Mouse (Mus musculus) liver, adult 2 months (tissue): ENCODE results near the gene Tmem132d.

ENCODE experiments used
- CTCF ChIP-seq: fragments of 200-500 bp; IDR thresholded peaks from 2 replicates; pipeline ENCODE4 v1.5.1; 2011; ENCODE audit warnings: low read depth, low read length, control low read depth
- POLR2A ChIP-seq: fragments of 200-500 bp; IDR thresholded peaks from 2 replicates; pipeline ENCODE4 v1.6.1; 2011; ENCODE audit warnings: low read length, control low read depth; ENCODE audit not compliant: insufficient read depth; ENCODE audit errors: extremely low read depth

GRCm38 (mm10) chr5:128090578-128090977 is 342.3 kb downstream of the Tmem132d start:
- TF ChIP-seq CTCF (no peak), POLR2A (no peak)
